Mouse (Mus musculus) myocyte (in vitro differentiated cells): ENCODE data around the gene Mycl. TPM values are rescaled to one million over a fixed set of nuclear protein-coding genes. Genes with fewer than 3 reads are reported as not detected.
A peak's percentile ranks its signal among the peaks of the same experiment; 100 is the strongest.

Source experiments
- H3K27me3 ChIP-seq: one replicate; pipeline ENCODE4 v1.6.1; 2011; ENCODE audit not compliant: control insufficient read depth, insufficient read depth, insufficient read length
- H3K36me3 ChIP-seq: one replicate; pipeline ENCODE4 v1.6.1; 2011; ENCODE audit not compliant: control insufficient read depth, insufficient read depth
- H3K4me2 ChIP-seq: one replicate; pipeline ENCODE4 v1.6.1; 2011; ENCODE audit warnings: low read depth, control low read depth
- H3K4me3 ChIP-seq: one replicate; pipeline ENCODE4 v1.5.1; 2011; ENCODE audit warnings: mild to moderate bottlenecking, control low read depth, moderate library complexity
- H3K79me2 ChIP-seq: one replicate; pipeline ENCODE4 v1.6.1; 2011; ENCODE audit not compliant: control insufficient read depth, insufficient read depth
- H3ac ChIP-seq: one replicate; pipeline ENCODE4 v1.6.1; 2011; ENCODE audit not compliant: control insufficient read depth, insufficient read length
- CEBPB ChIP-seq: IDR thresholded peaks from 2 replicates; pipeline ENCODE4 v1.6.1; 2011; ENCODE audit warnings: mild to moderate bottlenecking, moderate library complexity; ENCODE audit not compliant: poor library complexity, insufficient read depth, severe bottlenecking
- E2F4 ChIP-seq: IDR thresholded peaks from one replicate; pipeline ENCODE4 v1.6.1; 2011; ENCODE audit warnings: mild to moderate bottlenecking, control low read depth, moderate library complexity; ENCODE audit not compliant: insufficient read depth
- MAX ChIP-seq: IDR thresholded peaks from one replicate; pipeline ENCODE4 v1.6.1; 2011; ENCODE audit warnings: low read depth, mild to moderate bottlenecking, control low read depth
- MYOD1 ChIP-seq, 3 experiments: IDR thresholded peaks; one replicate each; pipeline ENCODE4 v1.6.1; 2011; ENCODE audit warnings: control low read depth in 2 of 3, low read depth in 2 of 3, mild to moderate bottlenecking in 2 of 3, moderate library complexity in 1 of 3; ENCODE audit not compliant: insufficient read length in 2 of 3, control insufficient read depth in 1 of 3
- MYOG ChIP-seq, 3 experiments: IDR thresholded peaks; one replicate each; pipeline ENCODE4 v1.6.1; 2011; ENCODE audit warnings: control low read depth in 2 of 3, low read depth in 2 of 3, mild to moderate bottlenecking in 2 of 3; ENCODE audit not compliant: insufficient read length in 2 of 3, control insufficient read depth in 1 of 3, insufficient read depth in 1 of 3
- POLR2A ChIP-seq: IDR thresholded peaks from one replicate; pipeline ENCODE4 v1.6.1; 2011; ENCODE audit warnings: low read depth, mild to moderate bottlenecking, control low read depth, moderate library complexity; ENCODE audit not compliant: insufficient read length
- POLR2AphosphoS2 ChIP-seq: IDR thresholded peaks from one replicate; pipeline ENCODE4 v1.6.1; 2011; ENCODE audit warnings: low read depth, control low read depth; ENCODE audit not compliant: insufficient read length
- REST ChIP-seq: IDR thresholded peaks from one replicate; pipeline ENCODE4 v1.6.1; 2011; ENCODE audit warnings: mild to moderate bottlenecking, control low read depth, moderate library complexity; ENCODE audit not compliant: insufficient read depth, insufficient read length
- SRF ChIP-seq: IDR thresholded peaks from one replicate; pipeline ENCODE4 v1.6.1; 2011; ENCODE audit warnings: low read depth; ENCODE audit not compliant: control insufficient read depth, insufficient read length
- TCF12 ChIP-seq: IDR thresholded peaks from one replicate; pipeline ENCODE4 v1.6.1; 2011; ENCODE audit warnings: mild to moderate bottlenecking, control low read depth; ENCODE audit not compliant: poor library complexity, insufficient read depth, severe bottlenecking
- TCF3 ChIP-seq: IDR thresholded peaks from one replicate; pipeline ENCODE4 v1.6.1; 2011; ENCODE audit warnings: low read depth, control low read depth; ENCODE audit not compliant: insufficient read length
- USF1 ChIP-seq: IDR thresholded peaks from one replicate; pipeline ENCODE4 v1.6.1; 2011; ENCODE audit warnings: low read depth, mild to moderate bottlenecking, control low read depth, moderate library complexity
- polyA plus RNA-seq: library from polyadenylated mRNA; unstranded; fragments of >200 nt; fragmentation: generic; extraction: Trizol; gene quantifications from one replicate; pipeline ENCODE4 v1.2.1, GENCODE M21; 2012; ENCODE audit warnings: missing spikeins

Mycl gene
- polyA plus RNA-seq, 1 experiment: 9.6 TPM

- Histone ChIP-seq H3K79me2 (peaks cover 9% of the 10 kb centered on the region), H3K27me3 (no peaks in the 10 kb centered on the region), H3K36me3 (peaks cover 9% of the 10 kb centered on the region), H3ac (no peak overlapping the region), H3K4me3 (peak overlapping the region; percentile 69), H3K4me2 (peak overlapping the region; percentile 98)
- TF ChIP-seq MAX (no peak), REST (no peak), USF1 (no peak), TCF3 (no peak), POLR2AphosphoS2 (no peak), MYOG (IDR thresholded peaks at IDR 0.05; ENCODE audit: control insufficient read depth in 1 of 3, insufficient read depth in 1 of 3, insufficient read length in 2 of 3, low read depth in 2 of 3) (peak in 2 of 3 experiments; percentile 17 to 89), CEBPB (peak; percentile 61), POLR2A (no peak), SRF (no peak), E2F4 (no peak), TCF12 (peak; percentile 63), MYOD1 (IDR thresholded peaks at IDR 0.05; ENCODE audit: control insufficient read depth in 1 of 3, insufficient read length in 2 of 3, low read depth in 2 of 3) (peak in 2 of 3 experiments; percentile 74 to 80)
Measured at GRCm38 (mm10) chr4:122961589-122961988, 33.9 kb upstream of the Mycl start.

- no peaks in the 10 kb centered on the region for H3K27me3 ChIP-seq
- peaks cover 9% of the 10 kb centered on the region for H3K79me2 ChIP-seq
Measured at GRCm38 (mm10) chr4:122962751-122963150, 32.7 kb upstream of the Mycl start.

GRCm38 (mm10) chr4:122968106-122968505, 27.3 kb upstream of the Mycl start:
- H3K79me2 ChIP-seq: no peaks in the 10 kb centered on the region
- no peaks in the 10 kb centered on the region for H3K36me3 ChIP-seq

More at GRCm38 (mm10) chr4:122962751-122963150, 32.7 kb upstream of the Mycl start:
- peak overlapping the region; percentile 98 for H3K4me2 ChIP-seq
- H3ac ChIP-seq: no peak overlapping the region
- H3K4me3 ChIP-seq: no peak overlapping the region
- H3K36me3 ChIP-seq: peaks cover 4% of the 10 kb centered on the region
- TF ChIP-seq REST (no peak), TCF12 (no peak), MYOG (IDR thresholded peaks at IDR 0.05; ENCODE audit: control insufficient read depth in 1 of 3, insufficient read depth in 1 of 3, insufficient read length in 2 of 3, low read depth in 2 of 3) (no peak)

GRCm38 (mm10) chr4:122971191-122971590, 24.3 kb upstream of the Mycl start:
- Histone ChIP-seq H3K36me3 (no peaks in the 10 kb centered on the region), H3ac (no peak overlapping the region), H3K4me3 (no peak overlapping the region), H3K4me2 (no peak overlapping the region), H3K79me2 (no peaks in the 10 kb centered on the region), H3K27me3 (no peaks in the 10 kb centered on the region)
- TF ChIP-seq SRF: no peak
- no peak for TF ChIP-seq MYOD1 (IDR thresholded peaks at IDR 0.05; ENCODE audit: control insufficient read depth in 1 of 3, insufficient read length in 2 of 3, low read depth in 2 of 3)
- TF ChIP-seq TCF3: no peak
- TF ChIP-seq USF1: no peak
- no peak for TF ChIP-seq POLR2AphosphoS2
- no peak for TF ChIP-seq REST
- TF ChIP-seq MYOG (IDR thresholded peaks at IDR 0.05; ENCODE audit: control insufficient read depth in 1 of 3, insufficient read depth in 1 of 3, insufficient read length in 2 of 3, low read depth in 2 of 3): no peak
- TF ChIP-seq MAX: no peak
- no peak for TF ChIP-seq POLR2A
- TF ChIP-seq TCF12: no peak

More at GRCm38 (mm10) chr4:122968106-122968505, 27.3 kb upstream of the Mycl start:
- H3K4me3 ChIP-seq: no peak overlapping the region
- H3K4me2 ChIP-seq: no peak overlapping the region
- H3ac ChIP-seq: no peak overlapping the region
- no peaks in the 10 kb centered on the region for H3K27me3 ChIP-seq
- TF ChIP-seq REST: no peak
- no peak for TF ChIP-seq TCF3
- no peak for TF ChIP-seq TCF12
- TF ChIP-seq POLR2AphosphoS2: no peak

- H3ac ChIP-seq: no peak overlapping the region
- no peak overlapping the region for H3K4me2 ChIP-seq
- no peaks in the 10 kb centered on the region for H3K27me3 ChIP-seq
- H3K79me2 ChIP-seq: no peaks in the 10 kb centered on the region
- H3K4me3 ChIP-seq: no peak overlapping the region
- TF ChIP-seq REST (no peak), SRF (no peak), MAX (no peak), TCF3 (no peak), TCF12 (no peak), POLR2AphosphoS2 (no peak), MYOG (IDR thresholded peaks at IDR 0.05; ENCODE audit: control insufficient read depth in 1 of 3, insufficient read depth in 1 of 3, insufficient read length in 2 of 3, low read depth in 2 of 3) (no peak), E2F4 (no peak), POLR2A (no peak), CEBPB (no peak), USF1 (no peak), MYOD1 (IDR thresholded peaks at IDR 0.05; ENCODE audit: control insufficient read depth in 1 of 3, insufficient read length in 2 of 3, low read depth in 2 of 3) (no peak)
- H3K36me3 ChIP-seq: no peaks in the 10 kb centered on the region
Measured at GRCm38 (mm10) chr4:122971646-122972045, 23.8 kb upstream of the Mycl start.
